Mouse (Mus musculus): ENCODE measurements around the gene 4933415A04Rik.

4933415A04Rik gene

DNA sequence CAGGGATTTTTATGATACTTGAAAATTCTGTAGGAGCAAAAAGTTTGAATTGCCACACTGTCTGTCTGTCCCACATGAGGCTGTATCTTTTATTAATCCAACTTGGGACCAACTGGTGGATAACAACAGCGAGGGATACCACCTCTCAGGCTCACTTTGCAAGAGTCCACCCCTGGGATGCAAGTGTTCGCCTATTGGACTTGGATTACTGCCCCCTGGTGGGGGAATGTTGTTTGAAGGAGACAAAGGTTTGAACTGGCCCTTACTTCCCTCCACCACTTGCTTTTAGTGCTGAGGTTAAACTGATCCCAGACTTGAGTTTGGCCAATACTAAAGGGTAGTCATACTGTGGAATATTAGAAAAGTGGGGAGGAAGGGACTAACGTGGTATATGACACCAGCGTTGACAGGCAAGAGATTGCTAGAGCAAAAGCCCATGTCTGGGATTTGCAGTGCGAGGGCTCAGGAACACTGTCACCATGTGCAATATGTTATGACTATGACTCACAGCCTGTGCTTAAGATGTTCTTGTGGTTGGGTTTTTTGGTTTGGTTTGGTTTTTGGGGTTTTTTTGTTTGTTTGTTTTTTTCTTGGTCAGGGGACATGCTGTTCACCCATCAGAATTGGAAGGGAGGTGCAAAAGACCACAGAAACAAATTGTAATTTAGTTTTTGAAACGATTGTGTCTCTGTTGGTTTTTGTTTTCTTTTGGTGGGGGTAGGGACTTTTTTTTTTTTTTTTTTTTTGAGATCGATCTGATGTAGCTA lies at the start of gene 4933415A04Rik:
Gene 4933415A04Rik (plus strand): TSS at position 717 of the 767 bp plus-strand sequence.
- DNase-seq (ENCODE audit: low spot score): peak; percentile 85

DNA sequence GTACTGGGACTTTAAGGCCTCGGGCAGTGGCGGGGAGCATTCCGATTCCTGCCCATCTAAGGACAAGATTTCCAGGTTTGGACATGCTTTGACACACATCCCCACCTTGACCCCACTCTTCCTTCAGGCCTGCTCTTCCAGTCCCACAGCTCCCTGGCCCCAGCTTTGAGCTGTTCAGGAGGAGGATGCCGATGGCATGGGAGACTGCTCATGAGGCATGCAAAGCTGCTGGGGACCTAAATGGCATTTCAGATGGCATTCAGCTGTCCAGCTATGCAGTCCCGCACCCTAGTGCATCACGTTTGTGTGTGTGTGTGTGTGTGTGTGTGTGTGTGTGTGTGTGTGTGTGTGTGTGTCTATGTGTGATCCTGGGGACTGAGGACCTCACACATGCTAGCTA lies 49.8 kb upstream of the 4933415A04Rik start:
- DNase-seq (ENCODE audit: low spot score): no peak

DNA sequence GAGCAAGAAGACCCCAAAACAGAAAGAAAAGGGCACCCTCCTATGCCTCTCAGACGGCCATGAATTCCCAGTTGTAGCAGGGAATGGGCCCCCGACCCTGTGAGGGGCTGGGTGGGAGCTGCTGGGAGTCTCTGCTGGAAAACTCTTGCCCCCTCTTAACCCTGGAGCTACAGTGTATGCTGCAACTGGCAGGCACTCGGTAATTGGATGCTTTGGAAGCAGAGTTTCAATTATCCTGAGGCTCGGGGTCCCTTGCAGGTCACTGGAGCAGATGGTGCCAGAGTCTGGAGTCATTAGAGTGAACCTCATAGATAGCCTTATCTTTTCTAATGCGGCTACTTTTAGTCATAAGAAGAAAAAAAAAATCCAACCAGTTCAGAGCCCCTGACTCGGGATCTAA lies 47.0 kb upstream of the 4933415A04Rik start:
- DNase-seq (ENCODE audit: low spot score): peak; percentile 59

DNA sequence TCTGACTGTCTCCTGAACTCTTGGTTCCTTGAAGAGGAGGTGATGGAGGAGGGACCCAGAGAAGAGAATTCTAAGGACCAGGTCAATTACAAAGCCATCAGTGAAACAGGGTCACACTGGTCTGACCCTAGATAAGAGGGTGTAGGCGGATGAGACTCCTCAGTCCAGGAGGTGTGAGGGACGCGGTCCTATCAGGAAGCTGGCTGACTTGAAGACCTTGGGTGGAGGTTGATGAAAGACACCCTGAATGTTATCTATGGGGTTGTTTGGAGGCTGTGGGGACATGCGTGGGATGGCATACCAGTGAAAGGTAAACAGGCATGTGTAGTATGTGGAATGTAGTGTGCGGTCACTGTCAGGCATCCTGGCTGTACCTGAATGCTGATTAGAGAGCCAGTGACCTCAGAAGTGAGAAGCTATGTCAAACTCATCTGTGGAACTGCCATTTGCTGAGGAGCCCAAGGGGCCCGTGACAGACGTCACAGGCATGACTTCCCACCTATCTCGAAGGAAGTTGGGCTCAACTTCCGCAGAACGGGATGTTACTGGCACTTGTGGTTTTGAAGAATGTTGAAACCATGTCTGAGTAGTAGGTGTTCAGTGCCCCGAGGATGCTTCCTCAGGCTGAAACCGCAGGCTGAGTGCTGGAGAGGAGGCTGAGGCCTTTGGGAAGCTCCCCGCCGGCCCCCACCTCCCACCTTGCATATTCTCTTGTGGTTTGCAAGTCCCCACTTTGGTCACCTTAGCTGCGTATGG lies 43.0 kb upstream of the 4933415A04Rik start:
- no peak for DNase-seq (ENCODE audit: low spot score)

DNA sequence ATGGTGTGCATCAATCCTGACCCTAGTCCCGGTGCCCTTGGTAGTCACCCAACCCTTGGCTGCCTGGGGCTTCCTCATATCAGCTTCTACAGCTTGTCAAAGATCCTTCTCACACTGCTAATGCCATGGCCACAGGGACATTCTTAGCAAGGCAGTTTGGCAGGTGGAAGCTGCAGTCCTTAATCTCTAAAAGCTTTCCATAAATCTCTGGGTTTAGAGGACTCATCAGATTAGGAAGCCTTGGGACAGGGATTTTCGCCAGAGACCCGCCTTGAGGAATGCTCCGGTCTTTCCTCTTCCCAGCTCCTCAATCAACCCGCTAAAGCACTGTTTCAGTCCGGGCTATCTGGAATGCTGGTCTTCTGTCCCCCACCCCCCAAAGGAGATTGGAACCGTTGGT lies 42.0 kb upstream of the 4933415A04Rik start:
- no peak for DNase-seq (ENCODE audit: low spot score)

DNA sequence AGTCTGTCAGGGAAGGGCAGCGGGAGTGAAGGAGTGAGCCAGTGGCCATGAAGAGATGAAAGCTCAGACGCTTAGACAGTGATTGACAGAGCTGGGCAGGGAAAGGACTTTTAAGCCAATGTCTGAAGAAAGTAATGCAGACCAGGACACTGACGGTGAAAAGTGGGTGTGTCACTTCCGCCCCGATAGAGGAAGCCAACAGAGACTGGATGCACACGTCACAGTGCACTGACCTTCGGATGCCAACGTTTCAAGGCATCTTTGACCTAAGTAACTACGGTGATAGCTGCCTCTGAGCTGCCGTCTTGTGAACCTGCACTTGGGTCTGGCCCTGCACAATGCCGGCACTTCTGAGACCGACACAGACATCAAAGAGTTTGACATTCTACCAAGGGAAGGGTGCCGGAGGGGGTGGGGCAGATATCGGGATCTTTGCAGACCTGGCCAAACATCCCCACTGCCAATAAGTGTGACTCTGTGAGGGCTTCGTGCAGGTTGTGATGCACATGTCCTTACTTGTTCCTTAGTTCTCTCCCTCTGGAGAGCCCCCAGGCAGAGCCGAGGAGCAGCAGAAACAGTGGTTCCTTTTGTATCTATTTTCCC lies 40.9 kb upstream of the 4933415A04Rik start:
- DNase-seq (ENCODE audit: low spot score): no peak

DNA sequence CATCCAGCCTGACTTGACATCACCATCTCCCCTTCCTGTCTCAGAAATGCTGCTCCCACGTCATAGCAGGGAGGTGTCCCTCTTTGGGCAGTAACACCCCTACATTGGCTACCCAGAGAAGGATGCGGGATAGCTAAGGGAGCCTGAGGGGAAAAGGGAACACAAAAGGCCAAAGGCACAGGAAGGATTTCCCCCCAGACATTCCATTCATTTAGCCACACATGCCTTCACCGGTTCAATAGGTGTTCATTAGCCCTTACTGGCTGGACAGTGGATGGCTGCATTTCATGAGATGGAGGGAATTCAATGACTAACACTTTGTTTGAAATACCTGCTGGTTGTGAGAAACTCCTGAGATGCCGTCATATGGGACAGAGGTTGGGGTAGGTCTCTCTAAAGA lies 40.2 kb upstream of the 4933415A04Rik start:
- no peak for DNase-seq (ENCODE audit: low spot score)

DNA sequence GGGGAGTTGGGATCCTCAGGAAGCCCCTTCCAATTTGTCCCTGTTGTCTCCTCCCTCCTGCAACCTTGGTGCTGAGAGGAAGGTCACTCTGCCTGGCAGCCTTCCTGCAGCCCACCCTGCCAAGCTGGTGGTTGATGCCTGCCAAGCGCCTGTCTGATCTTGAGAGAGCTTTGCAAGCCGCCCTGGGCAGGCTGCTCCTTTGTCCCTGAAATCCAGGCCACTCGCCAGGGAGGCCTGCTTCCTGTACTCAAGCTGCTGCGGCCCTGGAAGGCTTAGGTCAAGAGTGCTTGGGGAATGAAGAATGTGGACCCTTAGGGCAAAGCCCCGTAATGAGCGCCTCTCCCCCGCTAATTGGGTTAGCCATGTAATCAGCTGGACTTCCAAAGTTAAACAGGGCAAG lies 38.7 kb upstream of the 4933415A04Rik start:
- DNase-seq (ENCODE audit: low spot score): peak; percentile 77

DNA sequence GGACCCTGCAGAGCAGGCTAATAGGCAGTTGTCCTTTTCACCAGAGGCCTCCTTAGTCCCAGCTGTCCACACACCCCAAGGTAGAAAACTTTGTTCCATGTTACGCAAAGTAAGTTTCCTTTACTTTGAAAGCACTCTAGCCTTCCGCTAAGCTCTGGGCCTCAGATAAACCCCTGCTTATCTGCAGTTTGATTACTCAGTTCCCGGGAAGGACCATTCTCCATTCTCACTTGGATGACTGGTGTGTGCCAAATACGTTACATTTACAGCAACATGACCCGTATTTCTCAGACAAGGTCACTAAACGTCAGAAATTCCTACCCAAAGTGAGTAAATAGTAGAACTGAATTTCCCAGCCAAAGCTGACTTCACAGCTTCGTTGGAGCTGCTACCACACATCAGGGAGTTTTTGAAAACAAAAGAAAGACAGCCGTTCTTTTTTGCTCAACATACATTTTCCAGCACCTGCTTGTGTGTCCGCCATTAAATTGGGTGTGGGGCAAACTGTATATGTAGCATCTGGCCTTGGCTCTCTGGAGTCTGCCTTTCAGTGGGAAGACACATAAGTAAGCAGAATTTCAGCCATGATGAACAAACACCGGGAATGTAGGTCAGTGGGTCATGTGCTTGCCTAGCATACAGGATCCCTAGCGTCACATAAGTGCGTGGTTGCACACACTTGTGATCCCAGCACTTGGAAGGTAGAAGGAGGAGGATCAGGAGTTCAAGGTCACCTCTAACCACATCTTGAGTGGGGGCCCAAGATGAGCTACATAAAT lies 38.0 kb upstream of the 4933415A04Rik start:
- DNase-seq (ENCODE audit: low spot score): no peak

DNA sequence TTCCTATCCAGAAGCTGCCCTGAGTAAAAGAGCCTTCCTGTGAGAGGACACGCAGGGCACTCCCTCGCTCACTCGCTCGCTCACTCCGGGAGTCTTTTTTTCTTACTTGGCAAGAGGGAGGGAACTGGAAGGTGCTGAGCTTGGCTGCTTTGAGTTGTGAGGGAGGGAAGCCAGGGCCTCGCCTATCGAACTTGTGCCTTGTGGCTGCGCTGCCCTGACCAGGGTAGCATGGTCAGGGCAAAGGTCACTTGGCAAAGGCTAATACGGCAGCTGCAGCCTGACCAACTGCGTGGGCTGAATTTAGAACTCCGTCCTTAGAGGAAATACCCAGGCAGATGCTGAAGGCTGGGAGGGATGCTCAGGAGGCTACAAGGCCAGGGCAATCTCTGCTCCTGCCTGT lies 37.1 kb upstream of the 4933415A04Rik start:
- DNase-seq (ENCODE audit: low spot score): peak; percentile 43

DNA sequence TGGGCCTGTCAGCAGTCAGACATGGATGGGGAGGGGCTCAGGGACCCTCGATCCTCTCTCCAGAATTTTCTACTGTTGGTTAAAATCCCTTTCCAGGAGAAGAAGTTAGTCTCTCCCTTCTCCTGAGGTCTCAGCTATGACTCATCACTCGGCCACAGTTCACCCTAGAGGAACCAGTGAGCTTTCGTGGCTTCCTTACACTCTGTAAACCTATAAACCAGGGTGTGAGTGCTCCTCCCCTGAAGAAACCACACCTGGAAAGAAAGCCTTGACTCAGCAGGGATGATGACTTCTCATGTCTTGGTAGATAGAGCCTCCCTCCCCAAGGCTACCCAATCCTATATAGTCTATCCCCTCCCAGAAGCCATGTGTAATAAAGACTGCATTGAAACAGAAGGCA lies 35.1 kb upstream of the 4933415A04Rik start:
- no peak for DNase-seq (ENCODE audit: low spot score)

DNA sequence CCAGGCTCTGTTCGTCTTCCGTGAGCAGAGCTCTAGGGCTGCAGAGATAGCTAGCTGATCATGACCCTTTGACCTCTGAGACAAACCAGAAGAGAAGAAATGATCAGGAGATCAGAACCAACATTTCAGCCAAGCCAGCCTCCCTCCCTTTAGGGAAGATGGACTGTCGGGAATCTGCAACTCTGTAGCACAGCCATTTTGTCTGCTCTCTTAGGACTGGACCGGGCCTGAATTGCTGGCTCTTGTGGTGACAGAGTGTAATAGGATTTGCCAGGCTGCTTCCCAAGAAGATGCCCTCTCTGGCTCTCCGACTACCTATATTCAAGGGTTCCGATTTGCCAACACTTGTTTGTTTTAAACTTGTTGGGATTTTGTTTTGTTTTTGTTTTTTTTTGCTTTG lies 34.2 kb upstream of the 4933415A04Rik start:
- no peak for DNase-seq (ENCODE audit: low spot score)

DNA sequence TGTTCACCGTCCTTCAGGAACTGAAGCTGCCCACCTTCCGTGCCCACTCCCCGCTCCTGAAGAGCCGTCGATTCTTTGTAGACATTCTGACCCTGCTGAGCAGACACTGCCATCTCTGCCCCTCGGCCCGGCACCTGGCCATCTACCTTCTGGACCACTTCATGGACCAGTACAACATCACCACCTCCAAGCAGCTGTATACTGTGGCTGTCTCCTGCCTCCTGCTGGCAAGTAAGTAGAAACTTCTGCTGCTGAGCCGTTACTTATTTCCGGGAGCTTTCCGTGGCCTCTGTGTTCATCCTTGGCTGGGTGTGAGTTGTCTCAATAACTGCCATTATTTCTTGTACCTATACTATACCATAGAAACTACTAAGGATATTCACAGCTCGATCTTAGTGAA lies 30.3 kb upstream of the 4933415A04Rik start:
- no peak for DNase-seq (ENCODE audit: low spot score)

DNA sequence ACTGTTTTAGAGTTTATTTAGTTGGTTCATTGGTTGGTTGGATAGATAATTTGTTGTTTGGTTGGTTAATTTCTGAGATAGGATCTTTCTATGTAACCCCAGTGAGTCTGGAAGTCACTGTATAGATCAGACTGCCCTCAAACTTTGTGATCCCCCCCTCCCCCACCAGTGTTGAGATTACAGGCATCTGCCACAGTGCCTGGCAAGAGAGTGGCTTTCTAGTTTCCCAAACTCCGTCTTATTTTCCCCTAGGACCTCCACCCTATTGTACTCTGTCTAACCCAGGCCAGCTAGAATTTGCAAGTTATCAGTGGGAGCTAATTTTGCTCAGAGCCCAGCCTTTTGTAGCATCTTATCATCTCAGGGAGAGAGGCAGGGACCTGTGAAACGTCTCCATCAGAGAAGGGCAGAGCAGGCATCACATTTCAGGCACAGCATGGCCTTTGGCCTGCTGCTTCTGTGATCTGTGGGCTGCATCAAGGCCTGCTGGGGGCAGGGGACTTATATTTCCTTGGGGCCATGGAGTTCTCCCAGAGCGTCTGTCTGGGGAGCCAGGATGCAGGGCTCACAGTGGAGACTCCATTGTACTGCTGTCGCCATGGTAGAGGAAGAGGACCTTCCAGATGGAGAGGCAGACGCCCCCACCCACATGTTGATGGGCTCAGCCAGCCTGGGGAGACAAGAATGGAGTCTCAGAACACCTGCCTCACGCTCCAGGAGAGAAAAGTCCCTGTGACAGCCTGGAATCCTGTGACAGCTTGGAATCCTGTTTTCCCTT lies 27.1 kb upstream of the 4933415A04Rik start:
- no peak for DNase-seq (ENCODE audit: low spot score)

DNA sequence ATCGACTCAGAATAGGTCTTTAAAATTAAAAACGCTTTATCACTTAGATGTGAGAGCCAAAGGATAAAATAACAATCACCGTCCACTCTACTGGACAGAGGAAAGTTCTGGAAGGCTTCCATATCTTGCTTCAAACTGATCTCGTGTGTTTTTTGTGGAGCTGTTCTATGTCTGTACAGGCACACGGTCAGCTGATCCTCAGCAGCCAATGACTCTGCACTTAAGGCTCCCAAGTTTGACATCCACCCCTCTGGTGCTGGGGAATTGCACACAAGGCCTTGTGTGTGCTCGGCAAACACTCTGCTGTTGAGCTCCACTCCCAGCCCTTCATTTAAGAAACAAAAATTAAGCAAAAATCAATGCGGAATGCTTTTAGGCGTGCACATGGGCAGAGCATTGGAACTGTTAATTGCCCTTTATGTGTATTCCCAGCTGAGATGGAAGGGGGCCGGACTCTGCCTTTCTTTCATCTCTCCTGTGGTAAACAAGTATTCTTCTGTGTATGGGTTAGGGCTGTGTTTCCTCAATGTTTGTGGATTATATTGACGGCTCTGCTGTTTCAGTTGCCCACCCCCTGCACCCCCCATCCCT lies 23.1 kb upstream of the 4933415A04Rik start:
- DNase-seq (ENCODE audit: low spot score): peak; percentile 68

DNA sequence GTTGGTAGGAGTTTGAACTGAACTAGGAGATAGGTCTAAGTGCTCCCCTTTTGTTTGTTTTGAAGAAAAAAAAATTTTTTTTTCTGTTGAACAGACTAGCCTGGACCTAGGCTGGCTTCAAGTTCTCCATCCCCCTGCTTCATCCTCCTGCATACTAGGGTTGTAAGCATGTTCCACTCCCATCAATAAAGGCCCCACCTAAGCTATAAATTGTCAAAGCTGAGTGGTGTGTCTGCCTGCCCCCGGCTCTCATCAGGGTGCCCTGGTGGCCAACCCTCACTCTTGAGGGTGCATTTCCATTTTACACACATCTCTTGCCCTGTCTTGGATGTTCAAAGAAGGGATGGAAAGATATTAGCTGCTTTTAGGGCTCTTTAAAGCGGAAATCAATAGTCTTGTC lies 21.4 kb upstream of the 4933415A04Rik start:
- no peak for DNase-seq (ENCODE audit: low spot score)

DNA sequence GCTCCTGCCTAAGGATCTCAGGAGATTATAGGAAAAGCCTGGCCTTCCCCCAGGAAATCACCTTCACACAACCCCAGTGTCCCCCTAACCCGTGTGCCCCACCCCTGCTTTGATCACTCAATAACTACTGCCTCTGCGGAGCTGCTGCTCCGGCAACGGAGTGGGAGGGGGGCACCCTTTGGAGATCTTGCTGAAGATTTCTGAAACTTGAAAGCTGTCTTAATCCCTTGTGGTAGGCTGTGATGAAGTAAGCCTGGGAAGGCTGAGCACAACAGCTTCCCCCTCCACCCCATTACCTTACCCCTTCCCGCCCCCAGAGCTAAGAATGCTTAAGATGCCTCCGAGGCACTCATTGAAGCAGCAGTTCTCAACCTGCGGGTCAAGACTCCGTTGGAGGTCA lies 21.0 kb upstream of the 4933415A04Rik start:
- DNase-seq (ENCODE audit: low spot score): no peak

DNA sequence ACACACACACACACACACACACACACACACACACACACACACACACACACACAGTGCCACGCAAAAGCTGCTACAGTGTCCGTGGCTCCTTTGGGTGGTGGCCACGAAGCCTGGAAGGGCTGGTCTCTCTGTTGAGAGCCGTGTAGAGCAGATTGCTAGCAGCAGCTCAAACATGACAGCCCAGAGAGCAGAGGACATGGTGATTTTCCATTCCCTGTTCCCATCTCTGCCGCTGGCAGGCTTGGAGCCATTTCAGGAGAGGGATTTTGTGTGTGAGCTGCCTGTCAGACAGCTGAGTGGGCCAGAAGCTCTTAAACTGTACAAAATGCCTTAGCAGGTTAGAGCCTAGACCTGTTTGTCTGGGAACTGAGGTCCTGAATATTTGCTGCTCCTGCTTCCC lies 20.1 kb upstream of the 4933415A04Rik start:
- DNase-seq (ENCODE audit: low spot score): no peak

DNA sequence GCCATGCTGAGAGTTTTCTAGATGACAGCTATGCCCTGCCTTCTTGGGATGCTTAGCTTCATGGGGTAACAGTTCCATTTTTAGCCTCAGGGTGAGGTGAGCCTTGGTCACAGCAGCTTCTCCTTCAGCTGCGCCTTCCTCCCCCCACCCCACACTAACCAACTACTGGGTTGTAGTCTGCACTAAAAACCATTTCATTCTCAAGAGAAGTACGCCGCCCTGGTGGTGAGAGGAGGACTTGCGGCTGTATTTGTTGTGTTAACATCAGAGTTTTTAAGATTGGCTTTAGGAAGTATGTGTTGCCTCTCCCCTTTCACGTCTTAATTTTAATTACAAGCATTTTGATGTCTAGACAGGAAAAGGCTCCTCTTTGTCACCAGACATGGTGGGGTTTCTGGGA lies 18.6 kb upstream of the 4933415A04Rik start:
- peak; percentile 69 for DNase-seq (ENCODE audit: low spot score)

DNA sequence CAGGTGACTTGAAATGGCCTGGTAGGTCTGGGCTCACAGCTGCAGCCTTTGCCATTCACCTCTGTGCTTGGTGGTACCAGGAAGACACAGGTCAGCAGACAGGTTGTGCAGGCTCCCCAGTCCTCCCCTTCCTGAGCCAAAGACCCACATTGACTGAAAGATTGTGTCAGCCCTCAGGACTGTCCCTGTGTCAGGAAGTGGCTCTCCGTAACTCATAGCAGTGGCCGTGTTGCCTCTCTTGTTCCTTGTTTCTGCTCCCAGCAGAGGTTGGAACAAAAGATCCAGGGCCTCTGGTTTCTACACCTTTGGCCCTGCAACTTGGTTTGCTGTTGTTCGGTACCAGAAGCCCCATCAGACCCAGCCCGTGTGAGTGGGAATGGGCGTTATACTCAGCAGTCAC lies 17.7 kb upstream of the 4933415A04Rik start:
- DNase-seq (ENCODE audit: low spot score): no peak

DNA sequence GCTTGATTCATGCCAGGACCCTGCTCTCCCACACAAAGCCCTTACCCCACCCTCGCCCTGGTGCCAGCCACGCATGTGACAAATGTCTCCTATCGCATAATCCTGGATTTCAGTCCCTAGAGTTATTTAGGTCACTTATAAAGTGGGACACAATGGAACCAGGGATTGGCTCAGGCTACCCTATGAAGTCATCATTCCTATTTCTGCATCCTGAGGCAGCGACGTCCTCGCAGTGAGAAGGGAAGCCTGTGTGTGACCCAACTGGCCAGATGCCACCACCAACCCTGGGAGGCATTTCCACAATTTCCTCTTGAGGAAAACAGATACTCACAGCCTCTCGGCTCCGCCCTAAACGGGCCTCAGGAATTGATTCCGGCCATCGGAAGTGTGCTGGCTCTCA lies 17.2 kb upstream of the 4933415A04Rik start:
- DNase-seq (ENCODE audit: low spot score): peak; percentile 90

Data from MN1 (cell line).